Mouse (Mus musculus) embryonic fibroblast, embryonic 13.5 days (primary cell): Measurements from ENCODE around the gene Otop3.

Source experiments
- CTCF ChIP-seq: IDR thresholded peaks from 2 replicates; pipeline ENCODE4 v1.5.1; 2011; ENCODE audit warnings: mild to moderate bottlenecking, control low read depth, low read length, moderate library complexity, borderline replicate concordance; ENCODE audit not compliant: insufficient read depth
- POLR2A ChIP-seq: IDR thresholded peaks from 2 replicates; pipeline ENCODE4 v1.6.1; 2011; ENCODE audit warnings: low read depth, mild to moderate bottlenecking, control low read depth, low read length, moderate library complexity

DNA sequence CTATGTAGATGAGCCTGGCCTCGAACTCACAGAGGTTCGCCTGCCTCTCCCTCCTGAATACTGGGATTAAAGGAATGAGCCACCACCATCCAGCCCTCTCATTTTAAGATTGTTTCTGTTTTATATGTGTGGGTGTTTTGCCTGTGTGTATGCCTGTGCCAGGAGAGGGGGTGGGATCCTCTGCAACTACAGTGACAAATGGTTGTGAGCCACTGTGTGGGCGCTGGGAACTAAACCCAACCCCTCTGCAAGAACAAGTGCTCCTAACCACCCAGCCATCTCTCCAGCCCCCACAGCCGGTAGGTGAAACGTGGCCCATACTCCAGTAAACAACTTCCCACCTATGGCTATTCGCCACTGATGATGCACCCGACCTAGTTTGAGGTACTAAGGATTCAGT, 56.8 kb downstream of the Otop3 start:
- TF ChIP-seq CTCF, result no peak
- TF ChIP-seq POLR2A, result no peak
